Mouse (Mus musculus): ENCODE results near the gene Slc46a2. TPM values are rescaled to one million over a fixed set of nuclear protein-coding genes. Genes with fewer than 3 reads are reported as not detected.

Slc46a2 gene
- polyA plus RNA-seq (2015; fragmentation: Nextera tagmentation; extraction: Ambion mirVana) = 0.06 TPM in 1 of 2 replicates, not detected in the other

DNA sequence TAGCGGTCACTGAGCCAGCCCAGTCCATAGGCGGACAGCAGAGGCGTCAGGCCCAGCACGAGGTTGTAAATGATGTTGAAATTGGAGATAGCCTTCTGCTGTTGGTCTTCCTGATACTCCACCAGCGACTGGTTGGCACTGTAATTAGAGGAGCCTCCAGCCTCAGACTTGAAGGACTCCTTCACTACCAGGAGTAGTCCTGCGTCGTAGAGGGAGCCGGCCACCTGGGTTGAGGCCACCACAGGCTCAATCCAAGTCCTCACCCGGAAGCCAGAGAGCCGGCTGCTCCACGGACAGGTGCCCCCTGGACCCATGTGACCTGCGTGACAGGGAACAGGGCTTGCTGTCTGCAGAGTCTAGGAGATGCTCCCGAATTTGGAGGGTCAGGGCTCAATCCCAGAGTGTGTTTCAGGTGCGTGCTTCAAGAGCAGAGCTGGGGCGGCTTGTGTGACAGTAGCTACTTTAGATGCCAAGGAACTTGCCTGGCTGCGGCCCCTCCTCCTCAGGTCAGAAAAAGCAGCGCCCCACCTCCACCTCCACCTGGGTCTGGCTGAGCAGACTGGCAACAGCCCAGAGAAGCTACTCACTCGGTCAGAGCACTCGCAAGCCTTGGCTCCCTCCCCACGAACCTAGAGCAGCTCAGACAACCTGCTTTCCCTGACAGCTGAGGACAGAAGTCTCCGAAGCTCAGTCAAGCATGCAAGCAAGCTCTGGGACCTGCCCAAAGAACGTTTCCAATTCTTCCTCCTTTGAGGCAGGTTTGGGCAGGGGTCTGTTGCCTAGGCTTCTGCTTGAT is at the start of gene Slc46a2:
Slc46a2 (minus strand) TSS at position 449 of the 796 bp plus-strand sequence.
- H3K27ac ChIP-seq (ENCODE audit: low read length) = no peak within 1 kb of the TSS
- H3K4me3 ChIP-seq (ENCODE audit: low read length) = 0 out of 2 replicates have a peak within 1 kb of the TSS, but pooled peaks have one; percentile 4
- H3K9ac ChIP-seq (replicated peaks; ENCODE audit: low read length) = no peak within 1 kb of the TSS
- no peaks in the 10 kb centered on the region for H3K36me3 ChIP-seq (ENCODE audit: insufficient read depth, low read length)
- H3K4me2 ChIP-seq (replicated peaks; ENCODE audit: low read depth, low read length) = peak within 1 kb of the TSS; percentile 40
- peak; percentile 72 for ATAC-seq (ENCODE audit: low FRiP score, low TSS enrichment)
- WGBS = 12% methylated on average over 22 of the region's 22 CpGs
- H3K9me3 ChIP-seq (ENCODE audit: low read length) = no peaks in the 10 kb centered on the region
- H3K27me3 ChIP-seq (ENCODE audit: insufficient read depth, low read length) = peaks cover 10% of the 10 kb centered on the region; the same call in 1 of the 2 replicates
- no peaks in the 10 kb centered on the region for H3K4me1 ChIP-seq (ENCODE audit: insufficient read depth, low read length)

DNA sequence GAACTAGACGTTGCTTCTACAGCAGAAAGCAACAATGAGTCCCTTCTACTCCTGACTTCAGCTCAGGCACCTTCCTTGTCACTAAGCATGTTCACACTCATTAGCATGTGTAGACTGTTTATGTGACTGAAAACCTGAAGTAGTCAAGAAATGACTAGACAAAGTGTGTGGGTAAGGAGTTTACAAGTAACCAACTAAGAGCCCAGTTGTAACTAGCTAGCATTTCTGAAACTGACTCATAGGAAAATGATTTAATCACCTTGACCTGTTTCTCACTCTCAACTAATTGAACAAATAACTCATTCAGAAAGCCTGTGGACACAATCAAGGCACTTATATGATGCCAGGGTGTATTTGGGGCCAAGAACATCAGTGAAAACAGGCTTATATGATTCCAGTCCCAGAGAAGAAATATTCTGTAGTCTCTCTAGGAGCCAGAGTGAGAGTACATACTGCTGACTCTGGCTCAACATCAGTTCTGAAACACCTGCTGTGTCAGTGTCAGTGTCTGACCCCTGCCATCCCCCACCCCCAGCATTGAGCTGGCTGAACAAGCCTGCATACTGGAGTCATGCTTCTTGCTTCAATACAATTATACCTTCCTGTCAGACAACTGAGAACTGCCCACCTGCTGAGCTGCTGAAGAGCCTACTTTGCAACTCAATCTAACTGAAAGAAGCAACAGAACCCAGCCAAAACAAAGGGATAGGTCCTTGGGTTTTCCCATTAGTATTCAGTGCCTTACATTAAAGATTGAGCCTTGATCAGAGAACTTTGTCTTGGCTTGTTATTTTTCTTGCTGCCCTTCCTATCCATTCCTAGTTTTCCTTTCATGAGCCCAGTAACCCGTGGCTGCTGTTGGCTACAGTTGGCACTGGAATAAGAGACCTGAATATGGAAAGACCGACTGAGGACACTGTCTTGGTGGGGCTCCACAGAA is 48.8 kb upstream of the Slc46a2 start, which contains the start of gene Mup6:
Mup6 (plus strand) TSS at position 890 of the 940 bp plus-strand sequence.
- no peak within 1 kb of the TSS for H3K4me2 ChIP-seq (replicated peaks; ENCODE audit: low read depth, low read length)
- no peak for ATAC-seq (ENCODE audit: low FRiP score, low TSS enrichment)
- H3K9ac ChIP-seq (replicated peaks; ENCODE audit: low read length) = no peak within 1 kb of the TSS
- no peak within 1 kb of the TSS for H3K4me3 ChIP-seq (ENCODE audit: low read length)
- WGBS = 43% methylated on average over 3 of the region's 3 CpGs
- no peaks in the 10 kb centered on the region for H3K27me3 ChIP-seq (ENCODE audit: insufficient read depth, low read length)
- no peaks in the 10 kb centered on the region for H3K4me1 ChIP-seq (ENCODE audit: insufficient read depth, low read length)
- H3K9me3 ChIP-seq (ENCODE audit: low read length) = no peaks in the 10 kb centered on the region
- H3K27ac ChIP-seq (ENCODE audit: low read length) = no peak within 1 kb of the TSS
- H3K36me3 ChIP-seq (ENCODE audit: insufficient read depth, low read length) = no peaks in the 10 kb centered on the region

DNA sequence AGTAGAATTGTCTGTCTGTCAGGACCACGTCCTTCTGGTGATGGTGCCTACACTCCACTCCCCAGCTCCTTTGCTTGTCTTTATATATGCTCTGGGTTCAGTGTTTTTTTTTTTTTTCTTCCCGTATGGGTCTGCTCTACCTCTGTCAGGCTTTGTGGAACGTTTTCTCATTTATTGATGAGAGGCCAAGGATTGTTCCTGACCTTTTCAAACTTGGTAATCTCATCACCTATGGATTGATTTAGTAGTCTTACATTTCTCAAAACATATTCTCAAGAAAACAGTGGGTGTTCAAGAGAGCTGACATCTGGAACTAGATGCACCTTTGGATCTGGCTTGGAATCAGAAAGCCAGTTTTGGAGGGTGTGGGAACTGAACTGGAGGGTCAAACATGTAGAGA is 45.8 kb upstream of the Slc46a2 start, which contains the start of gene Mup4:
Mup4 (minus strand) TSS at position 101 of the 400 bp plus-strand sequence.
- H3K36me3 ChIP-seq (ENCODE audit: insufficient read depth, low read length) = no peaks in the 10 kb centered on the region
- whole genome bisulfite sequencing = 73% methylated on average over 3 of the region's 3 CpGs
- no peaks in the 10 kb centered on the region for H3K27me3 ChIP-seq (ENCODE audit: insufficient read depth, low read length)
- no peak for ATAC-seq (ENCODE audit: low FRiP score, low TSS enrichment)
- no peak within 1 kb of the TSS for H3K4me2 ChIP-seq (replicated peaks; ENCODE audit: low read depth, low read length)
- H3K4me1 ChIP-seq (ENCODE audit: insufficient read depth, low read length) = no peaks in the 10 kb centered on the region
- H3K27ac ChIP-seq (ENCODE audit: low read length) = no peak within 1 kb of the TSS
- no peak within 1 kb of the TSS for H3K4me3 ChIP-seq (ENCODE audit: low read length)
- no peak within 1 kb of the TSS for H3K9ac ChIP-seq (replicated peaks; ENCODE audit: low read length)
- no peaks in the 10 kb centered on the region for H3K9me3 ChIP-seq (ENCODE audit: low read length)

DNA sequence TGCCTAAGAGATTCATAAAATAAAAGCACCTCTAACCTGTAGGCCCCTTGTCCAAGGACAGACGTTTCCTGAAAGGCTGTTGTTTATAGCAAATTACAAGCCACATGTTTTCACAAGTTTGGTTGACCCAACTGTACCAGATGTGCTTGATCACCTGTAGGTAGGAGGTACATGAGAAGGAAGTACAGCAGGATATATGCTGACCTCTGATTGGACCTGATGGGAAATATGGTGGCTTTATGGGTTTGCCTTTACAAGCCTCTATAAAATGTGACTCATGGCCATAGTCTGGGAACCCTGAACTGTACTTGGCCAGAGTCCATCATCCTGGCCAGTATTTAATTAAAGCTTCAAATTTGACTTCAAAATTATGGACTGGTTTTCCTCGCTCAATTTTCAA is 22.7 kb upstream of the Slc46a2 start:
- no peaks in the 10 kb centered on the region for H3K9me3 ChIP-seq (ENCODE audit: low read length)
- H3K27me3 ChIP-seq (ENCODE audit: insufficient read depth, low read length) = no peaks in the 10 kb centered on the region
- ATAC-seq (ENCODE audit: low FRiP score, low TSS enrichment) = 0 out of 2 replicates have a peak, but pooled peaks have one; percentile 42

DNA sequence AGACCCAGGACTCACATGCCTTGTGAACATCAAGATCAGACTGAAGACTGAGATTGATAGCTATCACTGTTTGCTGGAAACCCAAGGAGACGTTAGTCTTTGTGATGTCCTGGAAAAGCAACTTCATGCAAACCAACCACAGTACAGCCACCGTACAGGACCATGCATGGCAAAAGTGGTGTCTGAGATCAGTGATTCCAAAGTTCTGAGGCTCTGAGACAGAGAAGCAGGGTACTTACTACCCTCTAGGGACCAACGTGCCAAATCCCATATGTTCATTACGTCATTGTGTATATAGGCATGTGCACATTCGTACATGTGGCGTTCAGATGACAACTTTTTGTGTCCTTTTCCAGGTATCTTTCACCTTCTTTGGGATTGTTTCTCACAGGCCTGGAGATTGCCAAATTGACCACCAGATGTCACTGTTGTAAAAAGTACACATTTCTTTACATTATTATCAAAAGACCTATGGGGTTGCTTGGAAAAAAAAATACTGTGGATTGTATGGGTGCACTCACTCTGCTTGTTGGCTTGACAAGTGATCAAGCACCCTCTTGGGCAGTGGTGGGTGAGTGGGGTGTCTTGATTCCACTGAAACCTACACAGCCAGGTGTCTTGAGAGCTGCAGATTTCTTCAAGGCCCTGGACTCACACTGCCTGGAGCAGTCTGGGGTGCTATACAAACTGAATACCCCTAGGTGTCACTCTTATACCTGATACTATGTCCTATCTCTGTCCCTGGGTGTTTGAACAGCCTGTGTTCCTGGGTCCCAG is 17.8 kb upstream of the Slc46a2 start:
- Histone ChIP-seq H3K36me3 (ENCODE audit: insufficient read depth, low read length) (no peaks in the 10 kb centered on the region), H3K27ac (ENCODE audit: low read length) (no peak overlapping the region), H3K4me2 (replicated peaks; ENCODE audit: low read depth, low read length) (no peak overlapping the region), H3K27me3 (ENCODE audit: insufficient read depth, low read length) (no peaks in the 10 kb centered on the region), H3K9ac (replicated peaks; ENCODE audit: low read length) (no peak overlapping the region), H3K4me3 (ENCODE audit: low read length) (no peak overlapping the region), H3K4me1 (ENCODE audit: insufficient read depth, low read length) (no peaks in the 10 kb centered on the region), H3K9me3 (ENCODE audit: low read length) (no peaks in the 10 kb centered on the region)
- ATAC-seq (ENCODE audit: low FRiP score, low TSS enrichment) = peak; percentile 88
- WGBS = 55% methylated on average over 6 of the region's 6 CpGs

More for the DNA sequence above, 22.7 kb upstream of the Slc46a2 start:
- H3K36me3 ChIP-seq (ENCODE audit: insufficient read depth, low read length) = no peaks in the 10 kb centered on the region
- WGBS = 46% methylated on average over 2 of the region's 2 CpGs
- no peak overlapping the region for H3K9ac ChIP-seq (replicated peaks; ENCODE audit: low read length)
- no peak overlapping the region for H3K27ac ChIP-seq (ENCODE audit: low read length)
- no peak overlapping the region for H3K4me3 ChIP-seq (ENCODE audit: low read length)
- H3K4me2 ChIP-seq (replicated peaks; ENCODE audit: low read depth, low read length) = no peak overlapping the region
- no peaks in the 10 kb centered on the region for H3K4me1 ChIP-seq (ENCODE audit: insufficient read depth, low read length)

DNA sequence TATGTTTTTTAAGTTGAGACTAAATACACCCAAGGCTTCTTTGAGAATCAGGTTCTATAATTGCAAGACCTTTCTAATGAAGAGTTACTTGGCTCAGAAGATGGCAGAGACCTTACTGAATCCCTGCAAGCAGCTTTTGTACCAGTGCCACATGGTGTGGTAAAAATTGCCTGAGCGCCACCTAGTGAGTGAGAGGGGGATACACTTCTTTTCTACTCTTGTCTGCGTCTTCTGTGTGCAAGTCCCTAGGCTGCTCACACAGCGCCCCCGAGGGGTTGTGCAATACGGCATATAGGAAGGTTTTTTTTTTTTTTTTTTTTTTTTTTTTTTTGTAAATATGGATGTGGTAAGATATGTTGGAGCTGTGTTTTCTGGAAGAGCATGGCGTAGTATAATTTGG is 13.5 kb upstream of the Slc46a2 start:
- no peak overlapping the region for H3K4me3 ChIP-seq (ENCODE audit: low read length)
- 24% methylated on average over 6 of the region's 6 CpGs for WGBS
- peak; percentile 62; the same call in 1 of the 2 replicates for ATAC-seq (ENCODE audit: low FRiP score, low TSS enrichment)

GRCm38 (mm10) chr4:59927666-59928065 is 12.8 kb upstream of the Slc46a2 start:
- no peak overlapping the region for H3K4me3 ChIP-seq (ENCODE audit: low read length)
- H3K9ac ChIP-seq (replicated peaks; ENCODE audit: low read length) = no peak overlapping the region
- 77% methylated on average over 3 of the region's 3 CpGs for WGBS
- no peak for ATAC-seq (ENCODE audit: low FRiP score, low TSS enrichment)
- H3K27ac ChIP-seq (ENCODE audit: low read length) = no peak overlapping the region
- no peaks in the 10 kb centered on the region for H3K27me3 ChIP-seq (ENCODE audit: insufficient read depth, low read length)
- no peaks in the 10 kb centered on the region for H3K36me3 ChIP-seq (ENCODE audit: insufficient read depth, low read length)
- H3K4me1 ChIP-seq (ENCODE audit: insufficient read depth, low read length) = no peaks in the 10 kb centered on the region
- no peak overlapping the region for H3K4me2 ChIP-seq (replicated peaks; ENCODE audit: low read depth, low read length)
- no peaks in the 10 kb centered on the region for H3K9me3 ChIP-seq (ENCODE audit: low read length)

More for the DNA sequence above, 13.5 kb upstream of the Slc46a2 start:
- Histone ChIP-seq H3K4me2 (replicated peaks; ENCODE audit: low read depth, low read length) (no peak overlapping the region), H3K4me1 (ENCODE audit: insufficient read depth, low read length) (no peaks in the 10 kb centered on the region), H3K27ac (ENCODE audit: low read length) (no peak overlapping the region), H3K9ac (replicated peaks; ENCODE audit: low read length) (no peak overlapping the region), H3K9me3 (ENCODE audit: low read length) (no peaks in the 10 kb centered on the region), H3K27me3 (ENCODE audit: insufficient read depth, low read length) (no peaks in the 10 kb centered on the region), H3K36me3 (ENCODE audit: insufficient read depth, low read length) (no peaks in the 10 kb centered on the region)

GRCm38 (mm10) chr4:59925082-59925481 is 10.2 kb upstream of the Slc46a2 start:
- Histone ChIP-seq H3K27ac (ENCODE audit: low read length) (no peak overlapping the region), H3K4me1 (ENCODE audit: insufficient read depth, low read length) (no peaks in the 10 kb centered on the region), H3K27me3 (ENCODE audit: insufficient read depth, low read length) (no peaks in the 10 kb centered on the region), H3K9me3 (ENCODE audit: low read length) (no peaks in the 10 kb centered on the region), H3K4me2 (replicated peaks; ENCODE audit: low read depth, low read length) (no peak overlapping the region), H3K4me3 (ENCODE audit: low read length) (no peak overlapping the region), H3K9ac (replicated peaks; ENCODE audit: low read length) (no peak overlapping the region), H3K36me3 (ENCODE audit: insufficient read depth, low read length) (no peaks in the 10 kb centered on the region)
- 85% methylated on average over 9 of the region's 9 CpGs for WGBS
- ATAC-seq (ENCODE audit: low FRiP score, low TSS enrichment) = no peak

DNA sequence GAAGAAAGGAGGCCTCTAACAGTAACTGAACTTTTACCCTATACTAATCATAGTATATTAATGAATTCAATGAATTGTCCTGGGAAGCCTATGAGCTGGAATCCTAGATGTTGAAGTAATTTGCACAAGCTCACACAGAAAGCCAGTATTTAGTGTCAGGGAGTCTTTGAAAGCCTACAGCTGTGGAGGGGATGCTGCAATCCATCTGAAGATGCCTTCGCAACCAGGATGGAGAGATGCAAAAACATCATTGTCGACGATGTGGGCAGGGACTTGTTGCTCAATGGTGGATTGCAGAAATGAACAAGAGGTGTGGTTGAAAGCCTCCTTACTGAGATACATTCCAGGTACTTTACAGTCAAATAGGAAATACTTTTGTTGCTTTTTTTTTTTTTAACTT is 3.1 kb upstream of the Slc46a2 start:
- Histone ChIP-seq H3K4me3 (ENCODE audit: low read length) (no peak overlapping the region), H3K4me1 (ENCODE audit: insufficient read depth, low read length) (no peaks in the 10 kb centered on the region), H3K27ac (ENCODE audit: low read length) (no peak overlapping the region), H3K9ac (replicated peaks; ENCODE audit: low read length) (no peak overlapping the region), H3K4me2 (replicated peaks; ENCODE audit: low read depth, low read length) (no peak overlapping the region), H3K9me3 (ENCODE audit: low read length) (no peaks in the 10 kb centered on the region), H3K36me3 (ENCODE audit: insufficient read depth, low read length) (no peaks in the 10 kb centered on the region), H3K27me3 (ENCODE audit: insufficient read depth, low read length) (peaks cover 10% of the 10 kb centered on the region; the same call in 1 of the 2 replicates)
- no peak for ATAC-seq (ENCODE audit: low FRiP score, low TSS enrichment)
- WGBS = 90% methylated on average over 3 of the region's 3 CpGs

All from kidney, embryonic 16.5 days (tissue).